Mouse (Mus musculus): ENCODE measurements around the gene Ppy. TPM values are rescaled to one million over a fixed set of nuclear protein-coding genes. Genes with fewer than 3 reads are reported as not detected.

The Ppy gene
- polyA plus RNA-seq, 1 experiment = not detected

- 10% methylated on average over 23 of the region's 23 CpGs for WGBS
- TF ChIP-seq POLR2A (IDR thresholded peaks at IDR 0.05; ENCODE audit: insufficient read depth, low read depth, low read length) (no peak), CTCF (IDR thresholded peaks at IDR 0.05; ENCODE audit: insufficient read depth, low read depth, low read length) (peak; percentile 80)
- Histone ChIP-seq H3K4me3 (ENCODE audit: insufficient read depth, low read depth, low read length) (peak overlapping the region; percentile 28), H3K27ac (ENCODE audit: insufficient read depth, low read depth, low read length) (no peak overlapping the region), H3K4me1 (ENCODE audit: control insufficient read depth, insufficient read depth, low read length) (peaks cover 9% of the 10 kb centered on the region)
Observed at GRCm38 (mm10) chr11:102061236-102061940, 39.7 kb downstream of the Ppy start.

DNA sequence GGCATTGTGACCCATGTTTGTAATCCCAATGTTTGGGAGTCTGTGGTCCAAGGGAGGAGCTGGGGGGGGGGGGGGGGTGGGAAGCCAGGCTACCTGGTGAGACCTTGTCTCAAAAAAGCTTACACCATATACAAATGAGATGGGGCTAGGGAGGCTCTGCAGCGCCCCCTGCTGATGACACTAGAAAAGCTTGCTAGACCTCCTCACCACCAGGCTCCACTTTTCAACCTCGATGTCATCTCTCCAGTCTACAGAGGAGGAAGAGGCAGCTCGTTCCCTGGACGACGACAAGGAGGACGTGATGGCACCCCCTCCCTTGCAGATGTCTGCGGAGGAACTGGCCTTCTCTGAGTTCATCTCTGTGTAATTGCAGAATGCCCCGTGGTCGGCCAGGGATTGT, 47.3 kb downstream of the Ppy start:
- peak; percentile 32; the same call in 1 of the 2 replicates for TF ChIP-seq CTCF (IDR thresholded peaks at IDR 0.05; ENCODE audit: insufficient read depth, low read depth, low read length)
- TF ChIP-seq POLR2A (IDR thresholded peaks at IDR 0.05; ENCODE audit: insufficient read depth, low read depth, low read length) = no peak

GRCm38 (mm10) chr11:102053183-102053582, 47.9 kb downstream of the Ppy start:
- no peak for TF ChIP-seq CTCF (IDR thresholded peaks at IDR 0.05; ENCODE audit: insufficient read depth, low read depth, low read length)
- no peak for TF ChIP-seq POLR2A (IDR thresholded peaks at IDR 0.05; ENCODE audit: insufficient read depth, low read depth, low read length)
- peaks cover 10% of the 10 kb centered on the region for H3K4me1 ChIP-seq (ENCODE audit: control insufficient read depth, insufficient read depth, low read length)
- H3K27ac ChIP-seq (ENCODE audit: insufficient read depth, low read depth, low read length) = no peak overlapping the region
- 76% methylated on average over 7 of the region's 7 CpGs for WGBS
- H3K4me3 ChIP-seq (ENCODE audit: insufficient read depth, low read depth, low read length) = no peak overlapping the region

More for the DNA sequence above, 47.3 kb downstream of the Ppy start:
- 18% methylated on average over 9 of the region's 9 CpGs for WGBS
- Histone ChIP-seq H3K4me3 (ENCODE audit: insufficient read depth, low read depth, low read length) (no peak overlapping the region), H3K4me1 (ENCODE audit: control insufficient read depth, insufficient read depth, low read length) (peaks cover 10% of the 10 kb centered on the region), H3K27ac (ENCODE audit: insufficient read depth, low read depth, low read length) (no peak overlapping the region)

DNA sequence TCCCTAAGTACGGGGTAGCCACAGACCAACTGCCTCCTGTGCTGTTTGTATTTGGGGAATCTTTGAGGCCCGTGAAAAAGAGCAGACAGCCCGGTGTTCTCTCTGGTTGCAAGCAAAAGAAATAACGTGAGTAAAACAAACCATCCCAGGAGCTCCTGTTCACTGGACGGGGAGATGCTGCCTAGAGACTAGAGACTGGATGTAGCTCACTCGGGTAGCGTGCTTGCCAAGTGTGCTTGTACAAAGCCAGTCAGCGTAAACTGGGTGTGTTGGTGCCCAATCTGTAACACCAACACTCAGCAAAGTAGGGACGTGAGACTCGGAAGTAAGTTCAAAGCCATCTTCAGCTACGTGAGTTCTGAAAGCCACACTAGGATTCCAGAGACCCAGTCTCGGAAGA, 48.4 kb downstream of the Ppy start:
- TF ChIP-seq POLR2A (IDR thresholded peaks at IDR 0.05; ENCODE audit: insufficient read depth, low read depth, low read length) = no peak
- no peak for TF ChIP-seq CTCF (IDR thresholded peaks at IDR 0.05; ENCODE audit: insufficient read depth, low read depth, low read length)
- WGBS = 76% methylated on average over 12 of the region's 12 CpGs

GRCm38 (mm10) chr11:102051954-102052353, 49.2 kb downstream of the Ppy start:
- TF ChIP-seq CTCF (IDR thresholded peaks at IDR 0.05; ENCODE audit: insufficient read depth, low read depth, low read length) = no peak
- TF ChIP-seq POLR2A (IDR thresholded peaks at IDR 0.05; ENCODE audit: insufficient read depth, low read depth, low read length) = no peak
- no peak overlapping the region for H3K4me3 ChIP-seq (ENCODE audit: insufficient read depth, low read depth, low read length)
- H3K4me1 ChIP-seq (ENCODE audit: control insufficient read depth, insufficient read depth, low read length) = peaks cover 10% of the 10 kb centered on the region
- 71% methylated on average over 4 of the region's 4 CpGs for WGBS
- no peak overlapping the region for H3K27ac ChIP-seq (ENCODE audit: insufficient read depth, low read depth, low read length)

More for the DNA sequence above, 48.4 kb downstream of the Ppy start:
- Histone ChIP-seq H3K27ac (ENCODE audit: insufficient read depth, low read depth, low read length) (no peak overlapping the region), H3K4me3 (ENCODE audit: insufficient read depth, low read depth, low read length) (no peak overlapping the region), H3K4me1 (ENCODE audit: control insufficient read depth, insufficient read depth, low read length) (peaks cover 10% of the 10 kb centered on the region)

DNA sequence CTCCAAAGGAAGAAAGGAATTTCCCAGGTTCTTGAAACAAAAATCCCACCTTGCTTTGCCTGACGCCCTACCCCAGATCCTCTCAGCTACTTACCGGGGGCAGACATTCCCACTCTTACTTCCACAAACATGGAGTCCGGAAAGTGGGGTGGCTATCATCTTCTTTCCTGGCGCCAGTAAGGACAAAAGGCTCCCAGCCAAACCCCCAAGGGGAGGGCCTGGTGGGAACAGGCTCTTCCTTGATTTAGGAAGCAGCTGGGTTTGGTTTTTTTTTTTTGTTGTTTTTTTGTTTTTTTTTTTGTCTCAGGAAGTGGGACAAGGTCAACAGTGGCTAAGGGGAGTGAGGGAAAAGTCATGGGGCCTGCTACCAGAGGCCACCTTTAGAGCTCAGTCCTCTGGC, 49.6 kb downstream of the Ppy start:
- no peak for TF ChIP-seq CTCF (IDR thresholded peaks at IDR 0.05; ENCODE audit: insufficient read depth, low read depth, low read length)
- no peak for TF ChIP-seq POLR2A (IDR thresholded peaks at IDR 0.05; ENCODE audit: insufficient read depth, low read depth, low read length)

More for the DNA sequence above, 49.6 kb downstream of the Ppy start:
- WGBS = 70% methylated on average over 4 of the region's 4 CpGs
- Histone ChIP-seq H3K4me1 (ENCODE audit: control insufficient read depth, insufficient read depth, low read length) (peaks cover 10% of the 10 kb centered on the region), H3K4me3 (ENCODE audit: insufficient read depth, low read depth, low read length) (no peak overlapping the region), H3K27ac (ENCODE audit: insufficient read depth, low read depth, low read length) (no peak overlapping the region)

Other genes with a start within 250 kb of the Ppy start
- not detected in 2 replicates for gene Meox1, start 206.9 kb downstream of the Ppy start, polyA plus RNA-seq (2012; ENCODE audit: insufficient read depth, insufficient read length, low replicate concordance, missing spikeins)
- not detected in 2 replicates for gene Sost, start 134.3 kb downstream of the Ppy start, polyA plus RNA-seq (2012; ENCODE audit: insufficient read depth, insufficient read length, low replicate concordance, missing spikeins)
- not detected in 2 replicates for gene Cfap97d1, start 117.0 kb downstream of the Ppy start, polyA plus RNA-seq (2012; ENCODE audit: insufficient read depth, insufficient read length, low replicate concordance, missing spikeins)
- gene Dusp3, start 114.3 kb downstream of the Ppy start, polyA plus RNA-seq (2012; ENCODE audit: insufficient read depth, insufficient read length, low replicate concordance, missing spikeins) = not detected in 2 replicates
- not detected in 2 replicates for gene Mpp3, start 72.9 kb downstream of the Ppy start, polyA plus RNA-seq (2012; ENCODE audit: insufficient read depth, insufficient read length, low replicate concordance, missing spikeins)
- gene Cd300lg, start 59.8 kb downstream of the Ppy start, polyA plus RNA-seq (2012; ENCODE audit: insufficient read depth, insufficient read length, low replicate concordance, missing spikeins) = not detected in 2 replicates
- gene Mpp2, start 12.8 kb downstream of the Ppy start, polyA plus RNA-seq (2012; ENCODE audit: insufficient read depth, insufficient read length, low replicate concordance, missing spikeins) = not detected in 2 replicates
- gene Pyy, start 6.5 kb upstream of the Ppy start, polyA plus RNA-seq (2012; ENCODE audit: insufficient read depth, insufficient read length, low replicate concordance, missing spikeins) = not detected in 2 replicates
- gene Nags, start 44.2 kb upstream of the Ppy start, polyA plus RNA-seq (2012; ENCODE audit: insufficient read depth, insufficient read length, low replicate concordance, missing spikeins) = not detected in 2 replicates
- gene Tmem101, start 55.1 kb upstream of the Ppy start, polyA plus RNA-seq (2012; ENCODE audit: insufficient read depth, insufficient read length, low replicate concordance, missing spikeins) = not detected in 2 replicates
- not detected in 2 replicates for gene Lsm12, start 84.0 kb upstream of the Ppy start, polyA plus RNA-seq (2012; ENCODE audit: insufficient read depth, insufficient read length, low replicate concordance, missing spikeins)
- not detected in 2 replicates for gene G6pc3, start 88.3 kb upstream of the Ppy start, polyA plus RNA-seq (2012; ENCODE audit: insufficient read depth, insufficient read length, low replicate concordance, missing spikeins)
- gene Hdac5, start 128.8 kb upstream of the Ppy start, polyA plus RNA-seq (2012; ENCODE audit: insufficient read depth, insufficient read length, low replicate concordance, missing spikeins) = 223 TPM in 1 of 2 replicates, not detected in the other
- not detected in 2 replicates for gene BC030867, start 147.6 kb upstream of the Ppy start, polyA plus RNA-seq (2012; ENCODE audit: insufficient read depth, insufficient read length, low replicate concordance, missing spikeins)
- gene Asb16, start 167.4 kb upstream of the Ppy start, polyA plus RNA-seq (2012; ENCODE audit: insufficient read depth, insufficient read length, low replicate concordance, missing spikeins) = not detected in 2 replicates
- 472 TPM in 1 of 2 replicates, not detected in the other for gene Tmub2, start 183.6 kb upstream of the Ppy start, polyA plus RNA-seq (2012; ENCODE audit: insufficient read depth, insufficient read length, low replicate concordance, missing spikeins)
- not detected in 2 replicates for gene Atxn7l3, start 195.3 kb upstream of the Ppy start, polyA plus RNA-seq (2012; ENCODE audit: insufficient read depth, insufficient read length, low replicate concordance, missing spikeins)
- gene Ubtf, start 218.4 kb upstream of the Ppy start, polyA plus RNA-seq (2012; ENCODE audit: insufficient read depth, insufficient read length, low replicate concordance, missing spikeins) = 213 TPM in 1 of 2 replicates, not detected in the other